7 mouse cellular contexts compared by ENCODE assay signal in genomic region chr10:43527283-43528269, GRCm38 (mm10). TPM values are rescaled to one million over a fixed set of nuclear protein-coding genes. Genes with fewer than 3 reads are reported as not detected.
DNase-seq lines count a peak whose midpoint lies in the region; ATAC-seq lines count a peak whose summit lies in the region.

No protein-coding gene starts in this region.

- peak; percentile 76 for ATAC-seq in intestine, embryonic 15.5 days

- no peak overlapping the region for H3K4me2 ChIP-seq in intestine, embryonic 15.5 days (replicated peaks)

- peaks cover 11% of the 10 kb centered on the region; the same call in 1 of the 2 replicates for H3K4me1 ChIP-seq in intestine, embryonic 15.5 days (replicated peaks)
- H3K4me1 ChIP-seq in midbrain, embryonic 10.5 days: peaks cover 33% of the 10 kb centered on the region

- H3K27me3 ChIP-seq in intestine, embryonic 15.5 days (replicated peaks): no peaks in the 10 kb centered on the region
- no peaks in the 10 kb centered on the region for H3K27me3 ChIP-seq in midbrain, embryonic 10.5 days (ENCODE audit: low read depth, poor library complexity, severe bottlenecking)

- 42% methylated on average over 15 of the region's 15 CpGs for WGBS in intestine, embryonic 15.5 days
- 33% methylated on average over 15 of the region's 15 CpGs for WGBS in midbrain, embryonic 10.5 days

- DNase-seq in R1 (ENCODE audit: low read depth, low spot score): peak; percentile 69
- DNase-seq in embryo, embryonic 9.5 days (ENCODE audit: extremely low spot score): peak; percentile 35
- peak; percentile 70 for DNase-seq in midbrain, embryonic 10.5 days (ENCODE audit: low spot score)
- DNase-seq in adrenal gland, adult 2 months: no peak
- DNase-seq in thymus, postnatal 4 days: no peak
- DNase-seq in lung, postnatal 14 days: no peak

- H3K36me3 ChIP-seq in intestine, embryonic 15.5 days: peaks cover 24% of the 10 kb centered on the region
- H3K36me3 ChIP-seq in midbrain, embryonic 10.5 days: peaks cover 62% of the 10 kb centered on the region

- no peaks in the 10 kb centered on the region for H3K9me3 ChIP-seq in intestine, embryonic 15.5 days
- H3K9me3 ChIP-seq in midbrain, embryonic 10.5 days (replicated peaks): no peaks in the 10 kb centered on the region

- H3K27ac ChIP-seq in intestine, embryonic 15.5 days: peak overlapping the region; percentile 1; the same call in 1 of the 2 replicates
- H3K27ac ChIP-seq in midbrain, embryonic 10.5 days (replicated peaks): peak overlapping the region; percentile 91

- no peak overlapping the region for H3K9ac ChIP-seq in intestine, embryonic 15.5 days

- no peak overlapping the region for H3K4me3 ChIP-seq in intestine, embryonic 15.5 days (replicated peaks)
- H3K4me3 ChIP-seq in midbrain, embryonic 10.5 days: peak overlapping the region; percentile 30; the same call in 1 of the 2 replicates

RNA-seq across cellular contexts. Expression of gene Gm9803, which starts 3.7 kb away (rescaled TPM):
- polyA plus RNA-seq in intestine, embryonic 15.5 days (2015; fragmentation: Nextera tagmentation; extraction: Ambion mirVana): 11.9 and 12.6 TPM in 2 replicates
- 13.9 and 16.8 TPM in 2 replicates for polyA plus RNA-seq in midbrain, embryonic 10.5 days (2016; fragmentation: Nextera tagmentation; extraction: Ambion mirVana)
- 10 to 100 TPM; 26.8 to 27.4 TPM for total RNA-seq in adrenal gland, adult 2 months (2021)
- polyA plus RNA-seq in adrenal gland, adult 2 months (2012; rRNA removed): 130 and 175 TPM in 2 replicates

RNA-seq across cellular contexts. Expression of gene 1700021F05Rik, which starts 13.2 kb away (rescaled TPM):
- polyA plus RNA-seq in intestine, embryonic 15.5 days (2015; fragmentation: Nextera tagmentation; extraction: Ambion mirVana): 77.0 and 77.4 TPM in 2 replicates
- polyA plus RNA-seq in midbrain, embryonic 10.5 days (2016; fragmentation: Nextera tagmentation; extraction: Ambion mirVana): 66.7 and 67.4 TPM in 2 replicates
- 10 to 100 TPM; 67.6 to 81.4 TPM for total RNA-seq in adrenal gland, adult 2 months (2021)
- polyA plus RNA-seq in adrenal gland, adult 2 months (2012; rRNA removed): 8.0 and 9.2 TPM in 2 replicates

RNA-seq across cellular contexts. Expression of gene Bend3, which starts 48.9 kb away (rescaled TPM):
- polyA plus RNA-seq in intestine, embryonic 15.5 days (2015; fragmentation: Nextera tagmentation; extraction: Ambion mirVana): 3.0 and 3.1 TPM in 2 replicates
- polyA plus RNA-seq in midbrain, embryonic 10.5 days (2016; fragmentation: Nextera tagmentation; extraction: Ambion mirVana): 7.5 and 7.7 TPM in 2 replicates
- total RNA-seq in adrenal gland, adult 2 months (2021): 1 to 10 TPM; 5.6 to 7.8 TPM
- polyA plus RNA-seq in adrenal gland, adult 2 months (2012; rRNA removed): 3.1 and 3.4 TPM in 2 replicates

RNA-seq across cellular contexts. Expression of gene Cd24a, which starts 50.5 kb away (rescaled TPM):
- polyA plus RNA-seq in intestine, embryonic 15.5 days (2015; fragmentation: Nextera tagmentation; extraction: Ambion mirVana): 189 and 204 TPM in 2 replicates
- polyA plus RNA-seq in midbrain, embryonic 10.5 days (2016; fragmentation: Nextera tagmentation; extraction: Ambion mirVana): 269 and 314 TPM in 2 replicates
- 10 to 100 TPM; 24.6 to 44.7 TPM for total RNA-seq in adrenal gland, adult 2 months (2021)
- polyA plus RNA-seq in adrenal gland, adult 2 months (2012; rRNA removed): 12.3 and 16.5 TPM in 2 replicates

Comparison
In these comparisons a context has a peak if more than half of its experiments do, and no peak if none do; other contexts are left out.
1. DNase-seq: peak in R1 (single experiment), embryo, embryonic 9.5 days (single experiment) and midbrain, embryonic 10.5 days (single experiment); none in adrenal gland, adult 2 months (single experiment), thymus, postnatal 4 days (single experiment) and lung, postnatal 14 days (single experiment).